Comparison of ENCODE assay signal across 25 mouse cellular contexts in the genomic region with DNA sequence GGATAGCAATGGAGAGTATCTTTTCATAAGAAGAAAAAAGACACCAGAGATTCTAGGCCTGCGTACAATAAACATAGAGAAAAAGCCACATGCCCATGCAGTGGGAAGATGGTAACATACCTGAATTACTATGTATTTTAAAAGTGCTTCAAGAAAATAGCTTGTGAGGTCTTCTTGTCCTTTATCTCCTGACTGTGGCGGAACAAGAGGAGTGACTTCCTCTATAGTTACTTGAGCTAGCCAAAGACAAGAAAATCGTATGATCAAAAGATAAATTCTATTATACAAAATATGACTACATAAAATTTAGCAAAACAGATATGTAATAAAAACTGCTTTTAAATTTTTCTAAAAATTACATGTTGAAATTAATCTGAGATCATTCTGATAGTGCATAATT.
"Had no signal": no experiment of that assay in that cellular context is flagged by ENCODE, and none has a peak within 500 bp of the region (broad histone marks: within the 10 kb centered on the region; RNA-seq: fewer than 3 reads in every experiment).

No protein-coding gene starts in this region.

- H3K4me1 ChIP-seq: embryonic facial prominence, embryonic 10.5 days; embryonic facial prominence, embryonic 12.5 days; embryonic facial prominence, embryonic 13.5 days; embryonic facial prominence, embryonic 15.5 days; forebrain, embryonic 10.5 days; forebrain, embryonic 12.5 days; forebrain, embryonic 13.5 days; forebrain, embryonic 15.5 days had no signal

- H3K27me3 ChIP-seq: embryonic facial prominence, embryonic 12.5 days; embryonic facial prominence, embryonic 13.5 days; embryonic facial prominence, embryonic 15.5 days; forebrain, embryonic 12.5 days; forebrain, embryonic 13.5 days; forebrain, embryonic 15.5 days had no signal

- H3K9ac ChIP-seq: embryonic facial prominence, embryonic 12.5 days; embryonic facial prominence, embryonic 13.5 days; embryonic facial prominence, embryonic 15.5 days; forebrain, embryonic 12.5 days; forebrain, embryonic 13.5 days; forebrain, embryonic 15.5 days; forebrain, postnatal 0 days had no signal

- DNase-seq: cerebellum, adult 9-10 months; cerebellum, adult 9-11 months; cerebellum, postnatal 10 days; cerebellum, postnatal 14 days; cerebellum, postnatal 25 days; cerebellum, postnatal 36 days; embryo, embryonic 11 days; forebrain, postnatal 0 days; gastrocnemius, adult 2 months; gastrocnemius, postnatal 10 days; gastrocnemius, postnatal 14 days; gastrocnemius, postnatal 25 days; gastrocnemius, postnatal 36 days; heart, adult 11 months; heart, adult 18-20 months; heart, adult 2 months had no signal

- H3K27ac ChIP-seq: embryonic facial prominence, embryonic 10.5 days; embryonic facial prominence, embryonic 12.5 days; embryonic facial prominence, embryonic 13.5 days; embryonic facial prominence, embryonic 15.5 days; forebrain, embryonic 10.5 days; forebrain, embryonic 12.5 days; forebrain, embryonic 13.5 days; forebrain, embryonic 15.5 days; gastrocnemius, adult 2 months; heart, adult 2 months had no signal

- H3K9me3 ChIP-seq: embryonic facial prominence, embryonic 10.5 days; embryonic facial prominence, embryonic 12.5 days; embryonic facial prominence, embryonic 13.5 days; embryonic facial prominence, embryonic 15.5 days; forebrain, embryonic 10.5 days; forebrain, embryonic 12.5 days; forebrain, embryonic 13.5 days; forebrain, embryonic 15.5 days had no signal

- H3K4me3 ChIP-seq: embryonic facial prominence, embryonic 10.5 days; embryonic facial prominence, embryonic 12.5 days; embryonic facial prominence, embryonic 13.5 days; embryonic facial prominence, embryonic 15.5 days; erythroblast, embryonic 14.5 days; forebrain, embryonic 10.5 days; forebrain, embryonic 12.5 days; forebrain, embryonic 13.5 days; forebrain, embryonic 15.5 days; gastrocnemius, adult 2 months; heart, adult 2 months had no signal
